Mouse (Mus musculus) MEL (cell line): ENCODE data around the gene Card10. TPM values are rescaled to one million over a fixed set of nuclear protein-coding genes. Genes with fewer than 3 reads are reported as not detected.

ENCODE experiments used
- DNase-seq: peaks from one replicate; pipeline ENCODE4 v3.0.0; 2011; ENCODE audit warnings: low read depth, low spot score
- H3K27ac ChIP-seq: 2 replicates; pipeline ENCODE4 v1.5.1; 2012; ENCODE audit warnings: low read depth, mild to moderate bottlenecking, control low read depth, low read length, moderate library complexity; ENCODE audit not compliant: control insufficient read depth
- H3K27me3 ChIP-seq, 2 experiments: fragments of 150-350 bp in 1 of 2; sonication (generic) in 1 of 2; 2 replicates each; pipeline ENCODE4 v1.6.1; 2012; ENCODE audit warnings: low read length in 2 of 2, mild to moderate bottlenecking in 2 of 2, improper control_type of control experiment in 1 of 2, moderate library complexity in 1 of 2; ENCODE audit not compliant: insufficient read depth in 2 of 2, control insufficient read depth in 1 of 2
- H3K36me3 ChIP-seq, 2 experiments: 2 replicates each; pipeline ENCODE4 v1.6.1; 2012 to 2014; ENCODE audit warnings: low read length in 2 of 2, improper control_type of control experiment in 1 of 2, inconsistent platforms in 1 of 2, mild to moderate bottlenecking in 1 of 2; ENCODE audit not compliant: insufficient read depth in 2 of 2, control insufficient read depth in 1 of 2
- H3K4me1 ChIP-seq, 2 experiments: fragments of 150-350 bp in 1 of 2; sonication (generic) in 1 of 2; 2 replicates each; pipeline ENCODE4 v1.6.1; 2012; ENCODE audit warnings: low read length in 2 of 2, improper control_type of control experiment in 1 of 2, mild to moderate bottlenecking in 1 of 2; ENCODE audit not compliant: insufficient read depth in 2 of 2, control insufficient read depth in 1 of 2
- H3K4me3 ChIP-seq, 2 experiments: fragments of 150-350 bp in 1 of 2; sonication (generic) in 1 of 2; 2 replicates each; pipeline ENCODE4 v1.5.1; 2012; ENCODE audit warnings: low read depth in 2 of 2, low read length in 2 of 2, mild to moderate bottlenecking in 2 of 2, moderate library complexity in 2 of 2, control low read depth in 1 of 2, improper control_type of control experiment in 1 of 2; ENCODE audit not compliant: control insufficient read depth in 1 of 2, insufficient read depth in 1 of 2
- H3K79me2 ChIP-seq: 2 replicates; pipeline ENCODE4 v1.6.1; 2012; ENCODE audit warnings: mild to moderate bottlenecking, low read length, moderate library complexity; ENCODE audit not compliant: control insufficient read depth, poor library complexity, insufficient read depth
- H3K9ac ChIP-seq: 2 replicates; pipeline ENCODE4 v1.6.1; 2012; ENCODE audit warnings: low read depth, mild to moderate bottlenecking, control low read depth, low read length, moderate library complexity; ENCODE audit not compliant: control insufficient read depth, poor library complexity, severe bottlenecking
- H3K9me3 ChIP-seq: fragments of 150-350 bp; sonication (generic); replicated peaks from 2 replicates; pipeline ENCODE4 v1.6.1; 2012; ENCODE audit warnings: mild to moderate bottlenecking, low read length, improper control_type of control experiment, moderate library complexity; ENCODE audit not compliant: insufficient read depth
- CHD1 ChIP-seq: IDR thresholded peaks from 2 replicates; pipeline ENCODE4 v1.6.1; 2012; ENCODE audit warnings: low read depth, mild to moderate bottlenecking, inconsistent platforms, low read length, improper control_type of control experiment
- CTCF ChIP-seq, 3 experiments: IDR thresholded peaks in 2 of 3; conservative IDR thresholded peaks in 1 of 3; 2 replicates each; pipeline ENCODE4 v1.5.1; 2011 to 2012; ENCODE audit warnings: low read length in 3 of 3, low read depth in 2 of 3, mild to moderate bottlenecking in 2 of 3, improper control_type of control experiment in 1 of 3, inconsistent platforms in 1 of 3, mixed read lengths in 1 of 3, moderate library complexity in 1 of 3; ENCODE audit not compliant: control insufficient read depth in 1 of 3, insufficient read depth in 1 of 3, poor library complexity in 1 of 3, severe bottlenecking in 1 of 3
- E2F4 ChIP-seq: IDR thresholded peaks from 2 replicates; pipeline ENCODE4 v1.6.1; 2011; ENCODE audit warnings: low read depth, low read length, improper control_type of control experiment, borderline replicate concordance
- EP300 ChIP-seq, 2 experiments: IDR thresholded peaks; 2 replicates each; pipeline ENCODE4 v1.6.1; 2011; ENCODE audit warnings: improper control_type of control experiment in 2 of 2, low read length in 2 of 2, low read depth in 1 of 2, mild to moderate bottlenecking in 1 of 2
- ETS1 ChIP-seq: IDR thresholded peaks from 2 replicates; pipeline ENCODE4 v1.6.1; 2012; ENCODE audit warnings: low read depth, mild to moderate bottlenecking, inconsistent platforms, low read length, improper control_type of control experiment, moderate library complexity
- GATA1 ChIP-seq: IDR thresholded peaks from 2 replicates; pipeline ENCODE4 v1.6.1; 2011; ENCODE audit warnings: low read depth, low read length, improper control_type of control experiment
- HCFC1 ChIP-seq: IDR thresholded peaks from 2 replicates; pipeline ENCODE4 v1.6.1; 2012; ENCODE audit warnings: low read depth, mild to moderate bottlenecking, inconsistent platforms, low read length, improper control_type of control experiment, moderate library complexity
- MAX ChIP-seq: IDR thresholded peaks from 2 replicates; pipeline ENCODE4 v1.6.1; 2011; ENCODE audit warnings: low read length, improper control_type of control experiment
- MEF2A ChIP-seq: IDR thresholded peaks from 2 replicates; pipeline ENCODE4 v1.6.1; 2014; ENCODE audit warnings: low read depth, mild to moderate bottlenecking, inconsistent platforms, low read length, improper control_type of control experiment; ENCODE audit not compliant: poor library complexity, insufficient replicate concordance, severe bottlenecking; ENCODE audit errors: extremely low read depth
- MXI1 ChIP-seq: IDR thresholded peaks from 2 replicates; pipeline ENCODE4 v1.6.1; 2011; ENCODE audit warnings: mild to moderate bottlenecking, low read depth, low read length, improper control_type of control experiment
- MYC ChIP-seq: IDR thresholded peaks from 2 replicates; pipeline ENCODE4 v1.6.1; 2011; ENCODE audit warnings: low read depth, mild to moderate bottlenecking, low read length, improper control_type of control experiment, moderate library complexity
- NELFE ChIP-seq: IDR thresholded peaks from 2 replicates; pipeline ENCODE4 v1.6.1; 2011; ENCODE audit warnings: low read depth, low read length, improper control_type of control experiment
- NRF1 ChIP-seq: IDR thresholded peaks from 2 replicates; pipeline ENCODE4 v1.6.1; 2014; ENCODE audit warnings: low read depth, mild to moderate bottlenecking, inconsistent platforms, low read length, improper control_type of control experiment, moderate library complexity; ENCODE audit not compliant: poor library complexity, insufficient read depth, severe bottlenecking
- RAD21 ChIP-seq: IDR thresholded peaks from 2 replicates; pipeline ENCODE4 v1.6.1; 2011; ENCODE audit warnings: mild to moderate bottlenecking, low read depth, low read length, improper control_type of control experiment
- RCOR1 ChIP-seq: IDR thresholded peaks from 2 replicates; pipeline ENCODE4 v1.6.1; 2012; ENCODE audit warnings: low read depth, mild to moderate bottlenecking, inconsistent platforms, low read length, improper control_type of control experiment
- SIN3A ChIP-seq: IDR thresholded peaks from 2 replicates; pipeline ENCODE4 v1.6.1; 2012; ENCODE audit warnings: low read length, improper control_type of control experiment, inconsistent platforms
- TBP ChIP-seq: IDR thresholded peaks from 2 replicates; pipeline ENCODE4 v1.8.0; 2011; ENCODE audit warnings: low read depth, low read length, improper control_type of control experiment
- USF1 ChIP-seq: IDR thresholded peaks from 2 replicates; pipeline ENCODE4 v1.6.1; 2014; ENCODE audit warnings: low read depth, mild to moderate bottlenecking, inconsistent platforms, low read length, improper control_type of control experiment, moderate library complexity
- USF2 ChIP-seq, 2 experiments: IDR thresholded peaks; 2 replicates each; pipeline ENCODE4 v1.6.1; 2011 to 2012; ENCODE audit warnings: improper control_type of control experiment in 2 of 2, low read length in 2 of 2, borderline replicate concordance in 1 of 2, inconsistent platforms in 1 of 2, low read depth in 1 of 2, mild to moderate bottlenecking in 1 of 2; ENCODE audit not compliant: insufficient read depth in 1 of 2
- ZKSCAN1 ChIP-seq: IDR thresholded peaks from 2 replicates; pipeline ENCODE4 v1.6.1; 2012; ENCODE audit warnings: low read depth, mild to moderate bottlenecking, inconsistent platforms, low read length, improper control_type of control experiment, moderate library complexity
- polyA plus RNA-seq, 2 experiments: library from polyadenylated mRNA; stranded (reverse) in 1 of 2; unstranded in 1 of 2; fragments of >175 nt in 1 of 2; fragments of >200 nt in 1 of 2; gene quantifications; 2 replicates each; pipeline versions ENCODE4 v1.2.1 to v1.2.4; 2012; ENCODE audit warnings: low replicate concordance in 2 of 2, low read depth in 1 of 2; ENCODE audit not compliant: insufficient read length in 2 of 2, insufficient read depth in 1 of 2, missing spikeins in 1 of 2
- total RNA-seq: library from RNA; depleted of rRNA; stranded (reverse); fragments of 300-350 nt; gene quantifications from 2 replicates; pipeline ENCODE4 v1.2.3, GENCODE M21; 2012

Gene Card10
- total and polyA plus RNA-seq, 3 experiments: not detected

GRCm38 (mm10) chr15:78842371-78843163 is 39.7 kb upstream of the Card10 start, which contains the start of gene Cdc42ep1:
TSS of gene Cdc42ep1 (plus strand) at chr15:78842624.
- Histone ChIP-seq H3K9me3 (no peaks in the 10 kb centered on the region), H3K79me2 (no peaks in the 10 kb centered on the region), H3K4me3 (peak within 1 kb of the TSS; percentile 39 to 50; a peak in 3 of 4 replicates), H3K36me3 (peaks cover 0 to 4% of the 10 kb centered on the region in 2 experiments; a peak in 1 of 4 replicates), H3K27ac (no peak within 1 kb of the TSS), H3K9ac (peak within 1 kb of the TSS; percentile 57), H3K4me1 (peaks cover 0 to 17% of the 10 kb centered on the region in 2 experiments; a peak in 1 of 4 replicates), H3K27me3 (peaks cover 10 to 12% of the 10 kb centered on the region in 2 experiments)
- TF ChIP-seq RAD21 (no peak), ZKSCAN1 (no peak), HCFC1 (no peak), MYC (no peak), TBP (no peak), ETS1 (no peak), MXI1 (no peak), GATA1 (no peak), USF2 (IDR thresholded peaks at IDR 0.05; ENCODE audit: borderline replicate concordance in 1 of 2, insufficient read depth in 1 of 2, low read depth in 1 of 2, low read length in 2 of 2) (no peak), SIN3A (no peak), CHD1 (no peak), CTCF (IDR thresholded peaks at IDR 0.05 in 2 of 3, conservative IDR thresholded peaks at IDR 0.05 in 1 of 3; ENCODE audit: control insufficient read depth in 1 of 3, insufficient read depth in 1 of 3, low read depth in 2 of 3, low read length in 3 of 3, poor library complexity in 1 of 3, severe bottlenecking in 1 of 3) (no peak), MEF2A (no peak), EP300 (IDR thresholded peaks at IDR 0.05; ENCODE audit: low read depth in 1 of 2, low read length in 2 of 2) (no peak), NELFE (no peak), USF1 (no peak), E2F4 (no peak), MAX (no peak), NRF1 (no peak), RCOR1 (no peak)
- no peak for DNase-seq
